Mouse (Mus musculus) right cerebral cortex, postnatal 25 days (tissue): Measurements from ENCODE around the gene Tcirg1.

Experiments
- DNase-seq: peaks from one replicate; pipeline ENCODE4 v3.0.0; 2022

Tcirg1 gene

GRCm38 (mm10) chr19:3896208-3896607 lies 10.7 kb downstream of the Tcirg1 start:
- DNase-seq, result no peak

- no peak for DNase-seq
Observed at GRCm38 (mm10) chr19:3895171-3895631, 11.7 kb downstream of the Tcirg1 start.

GRCm38 (mm10) chr19:3894294-3894693 lies 12.6 kb downstream of the Tcirg1 start:
- DNase-seq, result no peak

- DNase-seq, result no peak
Observed at GRCm38 (mm10) chr19:3893545-3894116, 13.3 kb downstream of the Tcirg1 start.

GRCm38 (mm10) chr19:3890181-3890580 lies 16.8 kb downstream of the Tcirg1 start:
- no peak for DNase-seq

- DNase-seq, result no peak
Observed at GRCm38 (mm10) chr19:3889096-3889495, 17.8 kb downstream of the Tcirg1 start.

GRCm38 (mm10) chr19:3884325-3884990 lies 22.5 kb downstream of the Tcirg1 start:
- DNase-seq, result no peak

- no peak for DNase-seq
Observed at GRCm38 (mm10) chr19:3882214-3882613, 24.7 kb downstream of the Tcirg1 start.

- DNase-seq, result no peak
Observed at GRCm38 (mm10) chr19:3880054-3880848, 26.7 kb downstream of the Tcirg1 start.

GRCm38 (mm10) chr19:3875045-3875444 lies 31.9 kb downstream of the Tcirg1 start:
- no peak for DNase-seq

- no peak for DNase-seq
Observed at GRCm38 (mm10) chr19:3872373-3872772, 34.6 kb downstream of the Tcirg1 start.

- DNase-seq, result no peak
Observed at GRCm38 (mm10) chr19:3871468-3871867, 35.5 kb downstream of the Tcirg1 start.

- no peak for DNase-seq
Observed at GRCm38 (mm10) chr19:3868290-3868689, 38.6 kb downstream of the Tcirg1 start.

GRCm38 (mm10) chr19:3864960-3865359 lies 42.0 kb downstream of the Tcirg1 start:
- DNase-seq, result no peak

- no peak for DNase-seq
Observed at GRCm38 (mm10) chr19:3862713-3863112, 44.2 kb downstream of the Tcirg1 start.

GRCm38 (mm10) chr19:3857220-3857619 lies 49.7 kb downstream of the Tcirg1 start:
- no peak for DNase-seq

GRCm38 (mm10) chr19:3855601-3856000 lies 51.3 kb downstream of the Tcirg1 start:
- no peak for DNase-seq

GRCm38 (mm10) chr19:3855091-3855490 lies 51.8 kb downstream of the Tcirg1 start:
- no peak for DNase-seq

- no peak for DNase-seq
Observed at GRCm38 (mm10) chr19:3853891-3854290, 53.0 kb downstream of the Tcirg1 start.

GRCm38 (mm10) chr19:3853121-3853520 lies 53.8 kb downstream of the Tcirg1 start:
- DNase-seq, result no peak

- peak; percentile 52 for DNase-seq
Observed at GRCm38 (mm10) chr19:3851979-3852681, 54.8 kb downstream of the Tcirg1 start.

- DNase-seq, result peak; percentile 99
Observed at GRCm38 (mm10) chr19:3851502-3851962, 55.4 kb downstream of the Tcirg1 start, which contains the start of gene Chka. Gene Chka (plus strand): TSS chr19:3851773.

GRCm38 (mm10) chr19:3850847-3851469 lies 56.0 kb downstream of the Tcirg1 start:
- no peak for DNase-seq
